Comparison of ENCODE assay signal across 8 mouse cellular contexts in the genomic region with DNA sequence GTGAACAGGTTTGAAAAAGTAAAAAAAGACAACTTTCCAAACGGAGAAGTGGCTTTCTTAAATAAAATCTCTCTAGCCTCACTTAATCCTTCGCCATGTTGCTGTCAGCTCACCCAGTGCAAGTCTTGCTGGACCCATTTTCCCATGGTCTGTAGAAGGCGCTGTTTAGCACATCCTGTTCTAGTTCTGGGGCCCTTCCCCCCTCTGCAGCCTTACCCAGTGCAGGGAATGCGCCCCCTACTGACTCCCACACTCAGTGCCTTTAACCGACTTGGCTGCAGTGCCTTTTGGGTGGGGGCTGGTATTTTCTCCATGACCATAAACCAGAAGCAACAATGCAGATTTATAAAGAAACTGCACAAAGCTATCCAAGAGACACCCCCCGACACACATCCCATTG. TPM values are rescaled to one million over a fixed set of nuclear protein-coding genes. Genes with fewer than 3 reads are reported as not detected.
A peak's percentile ranks its signal among the peaks of the same experiment; 100 is the strongest.
DNase-seq lines count a peak whose midpoint lies in the region; ATAC-seq and TF ChIP-seq lines count a peak whose summit lies in the region.

No protein-coding gene starts in this region.

- TF ChIP-seq EP300 in liver, embryonic 14.5 days (IDR thresholded peaks at IDR 0.05; ENCODE audit: low read depth): no peak
- TF ChIP-seq EP300 in stomach, postnatal 0 days (optimal IDR thresholded peaks at IDR 0.05): no peak

- H3K27ac ChIP-seq in forebrain, embryonic 10.5 days: peak overlapping the region; percentile 100
- peak overlapping the region; percentile 99 for H3K27ac ChIP-seq in heart, embryonic 15.5 days
- H3K27ac ChIP-seq in liver, embryonic 14.5 days: peak overlapping the region; percentile 84
- H3K27ac ChIP-seq in neural tube, embryonic 11.5 days (ENCODE audit: low read depth, low read length): peak overlapping the region; percentile 99; the same call in 1 of the 2 replicates
- peak overlapping the region; percentile 99 for H3K27ac ChIP-seq in stomach, postnatal 0 days (replicated peaks)

- peaks cover 5% of the 10 kb centered on the region; the same call in 1 of the 2 replicates for H3K9me3 ChIP-seq in forebrain, embryonic 10.5 days
- H3K9me3 ChIP-seq in heart, embryonic 15.5 days (replicated peaks): no peaks in the 10 kb centered on the region
- H3K9me3 ChIP-seq in liver, embryonic 14.5 days (ENCODE audit: control insufficient read depth, low read length): no peaks in the 10 kb centered on the region
- H3K9me3 ChIP-seq in neural tube, embryonic 11.5 days (ENCODE audit: control insufficient read depth, low read length): no peaks in the 10 kb centered on the region
- H3K9me3 ChIP-seq in stomach, postnatal 0 days (ENCODE audit: control insufficient read depth, low read length): no peaks in the 10 kb centered on the region

- no peaks in the 10 kb centered on the region for H3K27me3 ChIP-seq in forebrain, embryonic 10.5 days (ENCODE audit: poor library complexity, severe bottlenecking)
- no peaks in the 10 kb centered on the region for H3K27me3 ChIP-seq in heart, embryonic 15.5 days
- no peaks in the 10 kb centered on the region for H3K27me3 ChIP-seq in liver, embryonic 14.5 days (ENCODE audit: control insufficient read depth, insufficient read depth, low read length)
- H3K27me3 ChIP-seq in neural tube, embryonic 11.5 days (ENCODE audit: control insufficient read depth, insufficient read depth, low read length): no peaks in the 10 kb centered on the region
- H3K27me3 ChIP-seq in stomach, postnatal 0 days (ENCODE audit: control insufficient read depth, insufficient read depth, low read length): no peaks in the 10 kb centered on the region

- ATAC-seq in heart, embryonic 15.5 days (replicated peaks; ENCODE audit: insufficient number of reproducible peaks, insufficient read depth, low FRiP score, low read depth): peak; percentile 47; the same call in 1 of the 2 replicates
- peak; percentile 55 for ATAC-seq in liver, embryonic 14.5 days (ENCODE audit: insufficient read depth)
- ATAC-seq in neural tube, embryonic 11.5 days (ENCODE audit: insufficient read depth, low FRiP score, low TSS enrichment): 0 out of 2 replicates have a peak, but pooled peaks have one; percentile 18
- peak; percentile 75 for ATAC-seq in stomach, postnatal 0 days (ENCODE audit: low FRiP score, low TSS enrichment)

- peak overlapping the region; percentile 98 for H3K4me3 ChIP-seq in forebrain, embryonic 10.5 days
- H3K4me3 ChIP-seq in heart, embryonic 15.5 days: peak overlapping the region; percentile 99
- H3K4me3 ChIP-seq in liver, embryonic 14.5 days (ENCODE audit: insufficient read depth in 1 of 2, low read depth in 2 of 2, low read length in 2 of 2): peak overlapping the region; percentile 77 to 98
- H3K4me3 ChIP-seq in neural tube, embryonic 11.5 days (ENCODE audit: low read depth, low read length): peak overlapping the region; percentile 100
- peak overlapping the region; percentile 98 for H3K4me3 ChIP-seq in stomach, postnatal 0 days (ENCODE audit: low read depth, low read length)

- peaks cover 76% of the 10 kb centered on the region for H3K36me3 ChIP-seq in forebrain, embryonic 10.5 days (replicated peaks)
- peaks cover 11% of the 10 kb centered on the region for H3K36me3 ChIP-seq in heart, embryonic 15.5 days
- H3K36me3 ChIP-seq in liver, embryonic 14.5 days (replicated peaks; ENCODE audit: control insufficient read depth, insufficient read depth, low read depth): peaks cover 21% of the 10 kb centered on the region
- peaks cover 7% of the 10 kb centered on the region for H3K36me3 ChIP-seq in neural tube, embryonic 11.5 days (ENCODE audit: control insufficient read depth, insufficient read depth, low read length)
- no peaks in the 10 kb centered on the region for H3K36me3 ChIP-seq in stomach, postnatal 0 days (ENCODE audit: control insufficient read depth, insufficient read depth, low read length)

- H3K4me1 ChIP-seq in forebrain, embryonic 10.5 days: peaks cover 37% of the 10 kb centered on the region
- H3K4me1 ChIP-seq in heart, embryonic 15.5 days (replicated peaks): peaks cover 31% of the 10 kb centered on the region
- H3K4me1 ChIP-seq in liver, embryonic 14.5 days (replicated peaks; ENCODE audit: control insufficient read depth in 2 of 2, insufficient read depth in 2 of 2, low read length in 1 of 2): peaks cover 7 to 30% of the 10 kb centered on the region in 2 experiments
- peaks cover 8% of the 10 kb centered on the region for H3K4me1 ChIP-seq in neural tube, embryonic 11.5 days (ENCODE audit: control insufficient read depth, insufficient read depth, low read length)
- peaks cover 12% of the 10 kb centered on the region; the same call in 1 of the 2 replicates for H3K4me1 ChIP-seq in stomach, postnatal 0 days (replicated peaks; ENCODE audit: control insufficient read depth, insufficient read depth)

- WGBS in forebrain, embryonic 10.5 days: 8% methylated on average over 6 of the region's 6 CpGs
- WGBS in heart, embryonic 15.5 days: 4% methylated on average over 6 of the region's 6 CpGs
- 3% methylated on average over 6 of the region's 6 CpGs for WGBS in liver, embryonic 14.5 days (ENCODE audit: insufficient replicate concordance)
- 11% methylated on average over 6 of the region's 6 CpGs for WGBS in neural tube, embryonic 11.5 days
- 4% methylated on average over 6 of the region's 6 CpGs for WGBS in stomach, postnatal 0 days

- TF ChIP-seq CTCF in liver, embryonic 14.5 days (IDR thresholded peaks at IDR 0.05; ENCODE audit: low read depth): peak; percentile 99
- TF ChIP-seq CTCF in stomach, postnatal 0 days (IDR thresholded peaks at IDR 0.05; ENCODE audit: low read depth): peak; percentile 99

- H3K4me2 ChIP-seq in heart, embryonic 15.5 days: peak overlapping the region; percentile 69
- peak overlapping the region; percentile 93 for H3K4me2 ChIP-seq in liver, embryonic 14.5 days (ENCODE audit: low read depth)
- H3K4me2 ChIP-seq in neural tube, embryonic 11.5 days (ENCODE audit: low read depth): peak overlapping the region; percentile 62
- peak overlapping the region; percentile 66 for H3K4me2 ChIP-seq in stomach, postnatal 0 days (replicated peaks; ENCODE audit: low read depth)

- peak overlapping the region; percentile 100 for H3K9ac ChIP-seq in heart, embryonic 15.5 days
- peak overlapping the region; percentile 96 for H3K9ac ChIP-seq in liver, embryonic 14.5 days (replicated peaks)
- peak overlapping the region; percentile 100 for H3K9ac ChIP-seq in neural tube, embryonic 11.5 days (ENCODE audit: low read length)
- H3K9ac ChIP-seq in stomach, postnatal 0 days (ENCODE audit: low read length): peak overlapping the region; percentile 100

- peak; percentile 89 to 95 for DNase-seq in CD8-positive naive resting alpha-beta T cell, adult 2 months (ENCODE audit: low read depth in 2 of 2, low spot score in 2 of 2)
- peak; percentile 94 for DNase-seq in c-Kit-positive CD71-negative TER-119-negative erythroid progenitor cells, embryonic 14.5 days (ENCODE audit: low read depth)
- peak; percentile 86 for DNase-seq in forebrain, embryonic 10.5 days (ENCODE audit: extremely low spot score, low spot score)
- peak; percentile 93 to 95 for DNase-seq in kidney, postnatal 25 days
- peak; percentile 81 to 88 (median 87) for DNase-seq in liver, embryonic 14.5 days (ENCODE audit: low read depth in 3 of 3, low spot score in 3 of 3)
- peak; percentile 89 for DNase-seq in neural tube, embryonic 11.5 days (ENCODE audit: low spot score)
- peak; percentile 96 for DNase-seq in stomach, postnatal 0 days (ENCODE audit: low spot score)

RNA-seq across cellular contexts. Expression of gene Adnp, which starts 1.6 kb away (rescaled TPM):
- 2.4 and 3.7 TPM in 2 replicates for polyA plus RNA-seq in forebrain, embryonic 10.5 days (2016; fragmentation: Nextera tagmentation; extraction: Ambion mirVana)
- polyA plus RNA-seq in heart, embryonic 15.5 days (2015; fragmentation: Nextera tagmentation; extraction: Ambion mirVana): 6.6 and 7.8 TPM in 2 replicates
- 6.6 and 7.5 TPM in 2 replicates for polyA plus RNA-seq in liver, embryonic 14.5 days (2012; rRNA removed)
- 0.51 and 1.6 TPM in 2 replicates for polyA plus RNA-seq in liver, embryonic 14.5 days (2014; fragmentation: Nextera tagmentation; extraction: Ambion mirVana)
- polyA plus RNA-seq in neural tube, embryonic 11.5 days (2014; fragmentation: Nextera tagmentation; extraction: Ambion mirVana): 14.1 and 14.2 TPM in 2 replicates
- polyA plus RNA-seq in stomach, postnatal 0 days (2015; fragmentation: Nextera tagmentation; extraction: Ambion mirVana): 5.2 and 6.0 TPM in 2 replicates

RNA-seq across cellular contexts. Expression of gene Gm20716, which starts 24.9 kb away (rescaled TPM):
- 18.5 and 20.7 TPM in 2 replicates for polyA plus RNA-seq in forebrain, embryonic 10.5 days (2016; fragmentation: Nextera tagmentation; extraction: Ambion mirVana)
- polyA plus RNA-seq in heart, embryonic 15.5 days (2015; fragmentation: Nextera tagmentation; extraction: Ambion mirVana): 10.9 and 14.2 TPM in 2 replicates
- 4.9 and 8.5 TPM in 2 replicates for polyA plus RNA-seq in liver, embryonic 14.5 days (2012; rRNA removed)
- polyA plus RNA-seq in liver, embryonic 14.5 days (2014; fragmentation: Nextera tagmentation; extraction: Ambion mirVana): 4.4 and 4.7 TPM in 2 replicates
- 26.5 and 26.8 TPM in 2 replicates for polyA plus RNA-seq in neural tube, embryonic 11.5 days (2014; fragmentation: Nextera tagmentation; extraction: Ambion mirVana)
- polyA plus RNA-seq in stomach, postnatal 0 days (2015; fragmentation: Nextera tagmentation; extraction: Ambion mirVana): 4.9 and 5.5 TPM in 2 replicates

RNA-seq across cellular contexts. Expression of gene Dpm1, which starts 25.1 kb away (rescaled TPM):
- polyA plus RNA-seq in forebrain, embryonic 10.5 days (2016; fragmentation: Nextera tagmentation; extraction: Ambion mirVana): 70.9 and 77.6 TPM in 2 replicates
- polyA plus RNA-seq in heart, embryonic 15.5 days (2015; fragmentation: Nextera tagmentation; extraction: Ambion mirVana): 69.3 and 96.2 TPM in 2 replicates
- 4.2 and 23.2 TPM in 2 replicates for polyA plus RNA-seq in liver, embryonic 14.5 days (2012; rRNA removed)
- polyA plus RNA-seq in liver, embryonic 14.5 days (2014; fragmentation: Nextera tagmentation; extraction: Ambion mirVana): 77.8 and 79.2 TPM in 2 replicates
- polyA plus RNA-seq in neural tube, embryonic 11.5 days (2014; fragmentation: Nextera tagmentation; extraction: Ambion mirVana): 48.7 and 54.0 TPM in 2 replicates
- polyA plus RNA-seq in stomach, postnatal 0 days (2015; fragmentation: Nextera tagmentation; extraction: Ambion mirVana): 126 and 138 TPM in 2 replicates

RNA-seq across cellular contexts. Expression of gene Mocs3, which starts 25.2 kb away (rescaled TPM):
- polyA plus RNA-seq in forebrain, embryonic 10.5 days (2016; fragmentation: Nextera tagmentation; extraction: Ambion mirVana): 5.2 and 6.4 TPM in 2 replicates
- 4.2 and 5.7 TPM in 2 replicates for polyA plus RNA-seq in heart, embryonic 15.5 days (2015; fragmentation: Nextera tagmentation; extraction: Ambion mirVana)
- 4.5 and 4.9 TPM in 2 replicates for polyA plus RNA-seq in liver, embryonic 14.5 days (2012; rRNA removed)
- 3.6 and 3.8 TPM in 2 replicates for polyA plus RNA-seq in liver, embryonic 14.5 days (2014; fragmentation: Nextera tagmentation; extraction: Ambion mirVana)
- polyA plus RNA-seq in neural tube, embryonic 11.5 days (2014; fragmentation: Nextera tagmentation; extraction: Ambion mirVana): 8.2 and 8.9 TPM in 2 replicates
- polyA plus RNA-seq in stomach, postnatal 0 days (2015; fragmentation: Nextera tagmentation; extraction: Ambion mirVana): 6.3 and 8.1 TPM in 2 replicates

Comparison
In these comparisons a context has a peak if more than half of its experiments do, and no peak if none do; other contexts are left out.
1. Peak in every context shown above with its lines: DNase-seq, ATAC-seq, H3K4me3 ChIP-seq and H3K27ac ChIP-seq.
2. ATAC-seq: peak in every context shown above with its lines; median percentile 75 in stomach, postnatal 0 days; 55 in liver, embryonic 14.5 days; 47 in heart, embryonic 15.5 days; 18 in neural tube, embryonic 11.5 days.